Mouse (Mus musculus) thymus, adult 2 months (tissue): Measurements from ENCODE around the gene Pml.

Experiments
- CTCF ChIP-seq: fragments of 200-500 bp; IDR thresholded peaks from 2 replicates; pipeline ENCODE4 v1.5.1; 2012; ENCODE audit warnings: mild to moderate bottlenecking, control low read depth, low read length, moderate library complexity, borderline replicate concordance; ENCODE audit not compliant: control insufficient read depth, poor library complexity, insufficient read depth; ENCODE audit errors: extremely low read depth
- POLR2A ChIP-seq: fragments of 200-500 bp; IDR thresholded peaks from 2 replicates; pipeline ENCODE4 v1.6.1; 2012; ENCODE audit warnings: mild to moderate bottlenecking, low read length, control low read depth, moderate library complexity; ENCODE audit not compliant: control insufficient read depth, poor library complexity, insufficient read depth; ENCODE audit errors: extremely low read depth

DNA sequence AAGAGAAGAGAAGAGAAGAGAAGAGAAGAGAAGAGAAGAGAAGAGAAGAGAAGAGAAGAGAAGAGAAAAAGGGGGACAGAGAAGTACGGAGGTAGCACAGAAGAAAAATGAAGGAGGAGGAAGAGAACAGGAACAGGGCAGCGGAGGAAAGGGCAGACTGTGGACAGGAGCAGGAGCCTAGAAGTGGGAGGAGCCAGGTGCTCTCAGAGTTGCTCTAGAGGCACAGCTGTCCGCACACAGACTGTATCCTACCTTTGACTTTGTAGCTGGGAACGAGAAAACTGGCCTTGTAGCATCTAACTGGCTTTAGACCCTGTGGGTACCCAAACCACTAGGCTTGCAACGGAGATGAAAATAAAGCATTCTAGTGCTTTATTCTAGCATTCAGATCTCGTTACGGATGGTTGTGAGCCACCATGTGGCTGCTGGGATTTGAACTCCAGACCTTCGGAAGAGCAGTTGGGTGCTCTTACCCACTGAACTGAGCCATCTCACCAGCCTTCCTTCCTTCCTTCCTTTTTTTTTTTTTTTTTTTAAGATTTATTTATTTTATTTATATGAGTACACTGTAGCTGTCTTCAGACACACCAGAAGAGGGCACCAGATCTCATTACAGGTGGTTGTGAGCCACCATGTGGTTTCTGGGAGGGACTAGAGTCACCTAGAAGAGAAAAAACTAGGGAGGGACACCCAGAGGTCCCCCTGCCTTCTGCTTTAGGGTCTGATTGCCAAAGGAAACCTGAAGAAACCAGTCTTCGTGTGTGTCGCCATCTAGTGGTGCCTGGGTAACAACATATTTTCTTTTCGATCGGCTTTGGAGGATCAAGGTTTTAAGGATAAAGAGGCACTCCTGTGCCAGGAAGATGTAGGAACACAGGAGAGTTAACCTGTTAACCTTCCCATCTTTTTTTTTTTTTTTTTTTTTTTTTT lies 19.1 kb upstream of the Pml start:
- TF ChIP-seq CTCF (no peak), POLR2A (no peak)
